Mouse (Mus musculus) ZHBTc4 (cell line): ENCODE data around the gene Gm7534.

Experiments
- DNase-seq: peaks from one replicate; pipeline ENCODE4 v3.0.0-alpha.2; 2011; ENCODE audit warnings: low read depth, low spot score

Gene Gm7534

GRCm38 (mm10) chr4:134202904-134203303 lies at the start of gene Gm7534:
Gene Gm7534 (minus strand): TSS chr4:134203004.
- no peak for DNase-seq

GRCm38 (mm10) chr4:134252131-134252910 lies 49.5 kb upstream of the Gm7534 start:
- peak; percentile 86 for DNase-seq

- DNase-seq: peak; percentile 79
Measured at GRCm38 (mm10) chr4:134251241-134252130, 48.7 kb upstream of the Gm7534 start.

GRCm38 (mm10) chr4:134250930-134251240 lies 48.1 kb upstream of the Gm7534 start:
- DNase-seq: no peak

GRCm38 (mm10) chr4:134250116-134250929 lies 47.5 kb upstream of the Gm7534 start:
- DNase-seq: no peak

GRCm38 (mm10) chr4:134249651-134250050 lies 46.8 kb upstream of the Gm7534 start:
- DNase-seq: peak; percentile 84

- DNase-seq: no peak
Measured at GRCm38 (mm10) chr4:134246719-134247258, 44.0 kb upstream of the Gm7534 start, which contains the start of gene Gm30191. Gene Gm30191 (plus strand): TSS chr4:134246935.

- no peak for DNase-seq
Measured at GRCm38 (mm10) chr4:134246256-134246655, 43.5 kb upstream of the Gm7534 start.

GRCm38 (mm10) chr4:134245148-134245843 lies 42.5 kb upstream of the Gm7534 start, which contains the start of gene Zfp593:
Gene Zfp593 (minus strand): TSS chr4:134245592.
- peak; percentile 95 for DNase-seq

GRCm38 (mm10) chr4:134243516-134244250 lies 40.9 kb upstream of the Gm7534 start, which contains the start of gene E130218I03Rik:
Gene E130218I03Rik (plus strand): TSS chr4:134243662.
- DNase-seq: no peak

- DNase-seq: no peak
Measured at GRCm38 (mm10) chr4:134238686-134239085, 35.9 kb upstream of the Gm7534 start.

- no peak for DNase-seq
Measured at GRCm38 (mm10) chr4:134238279-134238651, 35.5 kb upstream of the Gm7534 start, which contains the start of gene Cnksr1. Gene Cnksr1 (minus strand): TSS chr4:134238399.

- no peak for DNase-seq
Measured at GRCm38 (mm10) chr4:134237582-134238278, 34.9 kb upstream of the Gm7534 start.

GRCm38 (mm10) chr4:134234876-134235275 lies 32.1 kb upstream of the Gm7534 start:
- DNase-seq: no peak

GRCm38 (mm10) chr4:134230431-134230830 lies 27.6 kb upstream of the Gm7534 start:
- no peak for DNase-seq

- no peak for DNase-seq
Measured at GRCm38 (mm10) chr4:134227194-134227593, 24.4 kb upstream of the Gm7534 start, which contains the start of gene Catsper4. Gene Catsper4 (minus strand): TSS chr4:134227383.

- no peak for DNase-seq
Measured at GRCm38 (mm10) chr4:134222793-134223600, 20.2 kb upstream of the Gm7534 start.

- no peak for DNase-seq
Measured at GRCm38 (mm10) chr4:134206488-134207053, 3.8 kb upstream of the Gm7534 start.
